In the genomic region with DNA sequence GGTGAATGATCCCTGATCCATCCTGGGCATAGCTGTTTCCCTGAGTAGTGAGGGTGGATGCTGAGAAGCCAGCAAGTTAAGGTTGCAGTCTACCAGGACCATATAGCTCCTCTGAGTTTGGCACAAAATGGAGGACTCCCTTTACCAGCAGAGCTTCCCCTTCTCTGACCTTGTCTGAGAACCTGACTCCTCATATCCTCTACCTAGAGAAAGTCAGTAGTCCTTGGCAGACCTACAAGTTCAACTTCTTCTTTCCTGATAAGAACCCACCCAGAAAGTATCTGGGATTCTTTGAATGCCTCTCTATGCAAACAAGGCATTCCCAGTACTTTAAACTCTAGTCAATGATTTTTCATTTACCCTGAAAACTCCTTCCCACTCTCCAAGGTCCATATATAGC, we compare ENCODE assay signal across 24 mouse cellular contexts.
DNase-seq lines count a peak whose midpoint lies in the region; ATAC-seq and TF ChIP-seq lines count a peak whose summit lies in the region.
"Had no signal": no experiment of that assay in that cellular context is flagged by ENCODE, and none has a peak within 500 bp of the region (broad histone marks: within the 10 kb centered on the region; RNA-seq: fewer than 3 reads in every experiment).

No protein-coding gene starts in this region.

- H3K9me3 ChIP-seq in heart, embryonic 16.5 days (replicated peaks; ENCODE audit: control insufficient read depth, low read length): no peaks in the 10 kb centered on the region
- no peaks in the 10 kb centered on the region for H3K9me3 ChIP-seq in intestine, postnatal 0 days (ENCODE audit: control insufficient read depth)
- H3K9me3 ChIP-seq in forebrain, embryonic 13.5 days (replicated peaks): no peaks in the 10 kb centered on the region
- H3K9me3 ChIP-seq: forebrain, embryonic 15.5 days; hindbrain, embryonic 13.5 days; limb, embryonic 15.5 days; midbrain, embryonic 15.5 days; neural tube, embryonic 12.5 days had no signal

- no peak overlapping the region for H3K4me3 ChIP-seq in heart, embryonic 16.5 days (ENCODE audit: low read length)
- no peak overlapping the region for H3K4me3 ChIP-seq in intestine, postnatal 0 days (ENCODE audit: low read depth, low read length)
- no peak overlapping the region for H3K4me3 ChIP-seq in forebrain, embryonic 13.5 days
- H3K4me3 ChIP-seq: embryonic facial prominence, embryonic 15.5 days; forebrain, embryonic 15.5 days; hindbrain, embryonic 13.5 days; limb, embryonic 15.5 days; midbrain, embryonic 15.5 days; neural tube, embryonic 12.5 days had no signal

- no peak overlapping the region for H3K9ac ChIP-seq in heart, embryonic 16.5 days (ENCODE audit: low read length)
- no peak overlapping the region for H3K9ac ChIP-seq in intestine, postnatal 0 days (ENCODE audit: low read depth, low read length)
- no peak overlapping the region for H3K9ac ChIP-seq in forebrain, embryonic 13.5 days
- H3K9ac ChIP-seq: embryonic facial prominence, embryonic 15.5 days; forebrain, embryonic 15.5 days; hindbrain, embryonic 13.5 days; limb, embryonic 15.5 days; liver, embryonic 14.5 days; midbrain, embryonic 15.5 days; neural tube, embryonic 12.5 days had no signal

- ATAC-seq in heart, embryonic 16.5 days (replicated peaks; ENCODE audit: extremely low read depth, insufficient read depth, low FRiP score): 0 out of 2 replicates have a peak, but pooled peaks have one; percentile 28
- ATAC-seq in intestine, postnatal 0 days: peak; percentile 41; the same call in 1 of the 2 replicates
- no peak for ATAC-seq in forebrain, embryonic 13.5 days
- ATAC-seq: forebrain, embryonic 15.5 days; midbrain, embryonic 15.5 days had no signal

- H3K36me3 ChIP-seq in heart, embryonic 16.5 days (ENCODE audit: control insufficient read depth, insufficient read depth): no peaks in the 10 kb centered on the region
- no peaks in the 10 kb centered on the region for H3K36me3 ChIP-seq in intestine, postnatal 0 days (ENCODE audit: control insufficient read depth, insufficient read depth)
- no peaks in the 10 kb centered on the region for H3K36me3 ChIP-seq in forebrain, embryonic 13.5 days (ENCODE audit: poor library complexity, severe bottlenecking)
- H3K36me3 ChIP-seq: embryonic facial prominence, embryonic 15.5 days; forebrain, embryonic 15.5 days; hindbrain, embryonic 13.5 days; limb, embryonic 15.5 days; midbrain, embryonic 15.5 days; neural tube, embryonic 12.5 days had no signal

- H3K4me1 ChIP-seq in heart, embryonic 16.5 days (ENCODE audit: control insufficient read depth, insufficient read depth, low read length): peaks cover 10% of the 10 kb centered on the region
- peaks cover 3% of the 10 kb centered on the region; the same call in 1 of the 2 replicates for H3K4me1 ChIP-seq in intestine, postnatal 0 days (replicated peaks; ENCODE audit: control insufficient read depth, insufficient read depth, low read length)
- H3K4me1 ChIP-seq in forebrain, embryonic 13.5 days: no peaks in the 10 kb centered on the region
- H3K4me1 ChIP-seq: embryonic facial prominence, embryonic 15.5 days; forebrain, embryonic 15.5 days; hindbrain, embryonic 13.5 days; midbrain, embryonic 15.5 days; neural tube, embryonic 12.5 days had no signal

- H3K27me3 ChIP-seq in heart, embryonic 16.5 days (ENCODE audit: control insufficient read depth, insufficient read depth, low read length): no peaks in the 10 kb centered on the region
- H3K27me3 ChIP-seq in intestine, postnatal 0 days (replicated peaks; ENCODE audit: control insufficient read depth, insufficient read depth, low read length): no peaks in the 10 kb centered on the region
- H3K27me3 ChIP-seq in forebrain, embryonic 13.5 days: no peaks in the 10 kb centered on the region
- H3K27me3 ChIP-seq: embryonic facial prominence, embryonic 15.5 days; forebrain, embryonic 15.5 days; hindbrain, embryonic 13.5 days; midbrain, embryonic 15.5 days; neural tube, embryonic 12.5 days had no signal

- intact Hi-C loops in heart, postnatal 14 days (cut with DNase I): no loop called here

- TF ChIP-seq CTCF in intestine, postnatal 0 days (IDR thresholded peaks at IDR 0.05; ENCODE audit: low read depth): no peak

- H3K4me2 ChIP-seq in heart, embryonic 16.5 days (ENCODE audit: low read depth, low read length): no peak overlapping the region
- H3K4me2 ChIP-seq in intestine, postnatal 0 days (replicated peaks; ENCODE audit: low read depth): no peak overlapping the region
- no peak overlapping the region for H3K4me2 ChIP-seq in forebrain, embryonic 13.5 days
- H3K4me2 ChIP-seq: embryonic facial prominence, embryonic 15.5 days; forebrain, embryonic 15.5 days; hindbrain, embryonic 13.5 days; limb, embryonic 15.5 days; midbrain, embryonic 15.5 days; neural tube, embryonic 12.5 days had no signal

- DNase-seq in heart, postnatal 14 days: no peak
- DNase-seq in 416B (ENCODE audit: low read depth) (peak; percentile 11), MEL-GATA-1-ER (ENCODE audit: extremely low read depth, low read depth) (peak; percentile 8)
- DNase-seq in spleen, postnatal 14 days (ENCODE audit: low spot score in 2 of 2): no peak
- DNase-seq: adrenal gland, postnatal 25 days; cerebellum, adult 9-10 months; gastrocnemius, postnatal 10 days; heart, adult 18-20 months; heart, postnatal 10 days; kidney, adult 9 months; kidney, postnatal 14 days; left cerebral cortex, postnatal 4 days; lung, postnatal 4 days; thymus, adult 18-20 months had no signal

- no peak overlapping the region for H3K27ac ChIP-seq in heart, embryonic 16.5 days (ENCODE audit: low read length)
- no peak overlapping the region; the same call in 1 of the 2 replicates for H3K27ac ChIP-seq in intestine, postnatal 0 days (ENCODE audit: low read depth, low read length)
- H3K27ac ChIP-seq in forebrain, embryonic 13.5 days: no peak overlapping the region
- H3K27ac ChIP-seq: embryonic facial prominence, embryonic 15.5 days; forebrain, embryonic 15.5 days; hindbrain, embryonic 13.5 days; limb, embryonic 15.5 days; liver, embryonic 14.5 days; midbrain, embryonic 15.5 days; neural tube, embryonic 12.5 days had no signal

Comparison
In these comparisons a context has a peak if more than half of its experiments do, and no peak if none do; other contexts are left out.
1. DNase-seq: peak in 416B (single experiment) and MEL-GATA-1-ER (single experiment); none in heart, postnatal 14 days (0 of 2) and spleen, postnatal 14 days (0 of 2).